Mouse (Mus musculus) CD4-positive, CD25-positive, alpha-beta regulatory T cell, adult 4 months (primary cell): ENCODE results near the gene Prickle1. TPM values are rescaled to one million over a fixed set of nuclear protein-coding genes. Genes with fewer than 3 reads are reported as not detected.

Source experiments
- ATAC-seq: one replicate; pipeline ENCODE4 v1.8.0; 2017
- polyA plus RNA-seq, 2 experiments: library from polyadenylated mRNA; unstranded; fragments of 100-300 nt; shearing (Covaris generic); gene quantifications; one replicate each; pipeline ENCODE4 v1.2.1; 2017

The Prickle1 gene
- polyA plus RNA-seq, 2 experiments from 2014 or later = 1.5 TPM

DNA sequence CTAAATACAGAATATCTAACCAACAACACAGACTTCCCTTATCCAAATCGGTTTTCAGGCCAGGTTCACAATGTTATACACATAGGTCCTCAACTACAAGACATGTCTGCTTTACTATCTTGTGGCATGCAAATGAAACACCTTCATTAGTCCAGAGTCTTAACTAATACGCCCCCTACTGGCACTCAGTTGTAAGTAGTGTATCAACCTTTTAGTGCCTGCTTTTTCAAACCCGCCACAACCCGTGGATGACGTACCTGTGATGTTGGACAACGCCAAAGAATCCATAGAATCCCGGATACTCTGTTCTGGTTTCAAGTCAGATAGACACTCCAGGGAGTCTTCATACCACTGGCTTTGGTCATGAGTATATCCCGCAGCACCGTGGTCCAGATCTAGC lies 93.0 kb downstream of the Prickle1 start:
- no peak for ATAC-seq

DNA sequence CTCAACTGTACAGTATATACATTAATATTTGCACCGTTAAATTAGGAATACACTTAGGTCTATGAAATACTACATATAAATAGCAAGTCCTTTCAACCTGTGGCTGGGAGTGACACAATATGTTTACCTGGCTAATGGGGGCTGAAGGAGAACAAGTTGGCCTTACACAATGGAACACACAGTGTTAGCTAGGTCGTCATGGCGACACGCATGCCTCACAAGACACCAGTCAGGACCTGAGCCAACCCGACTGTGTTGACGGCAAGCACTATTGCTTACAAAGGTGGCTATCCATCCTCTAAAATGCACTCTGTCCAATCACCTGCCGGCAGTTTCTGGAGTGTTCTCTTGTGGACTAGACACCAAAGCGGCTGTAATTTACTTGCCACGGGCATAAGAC lies 95.8 kb downstream of the Prickle1 start:
- no peak for ATAC-seq

DNA sequence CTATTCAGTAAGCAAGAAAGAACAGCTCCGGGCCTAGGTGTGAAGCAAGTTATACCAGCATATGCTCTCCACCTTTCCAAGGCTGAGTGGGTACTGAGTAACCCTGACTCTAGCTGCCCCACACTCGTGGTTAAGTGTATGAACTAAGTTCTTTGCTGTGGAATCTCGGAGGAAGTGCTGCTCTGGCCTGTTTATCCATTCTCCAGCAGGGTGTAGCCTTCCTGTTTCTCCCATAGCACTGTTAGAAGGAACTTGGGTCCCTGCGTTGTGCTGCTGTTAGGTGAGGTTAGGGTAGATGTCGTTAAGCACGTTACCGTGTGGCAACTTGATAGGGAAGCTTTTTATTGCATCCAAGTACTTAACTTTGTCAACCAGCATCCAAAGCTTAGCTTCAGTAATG lies 101.0 kb downstream of the Prickle1 start:
- ATAC-seq = no peak

DNA sequence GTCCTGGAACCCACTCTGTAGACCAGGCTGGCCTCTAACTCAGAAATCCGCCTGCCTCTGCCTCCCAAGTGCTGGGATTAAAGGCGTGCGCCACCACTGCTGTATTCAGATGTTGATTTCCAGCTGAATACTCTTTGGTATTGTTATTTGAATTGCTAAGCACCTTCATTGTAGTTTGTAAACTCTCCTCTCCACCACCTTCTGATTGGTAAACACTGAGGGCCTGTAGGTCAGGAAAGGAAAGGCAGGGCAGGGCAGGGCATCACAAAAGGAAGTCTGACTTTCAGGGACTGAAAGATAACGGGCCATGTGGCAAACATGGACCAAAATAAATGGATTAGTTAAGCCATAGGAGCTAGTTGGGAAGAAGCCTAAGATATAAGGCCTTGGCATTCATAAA lies 106.1 kb downstream of the Prickle1 start:
- no peak for ATAC-seq

DNA sequence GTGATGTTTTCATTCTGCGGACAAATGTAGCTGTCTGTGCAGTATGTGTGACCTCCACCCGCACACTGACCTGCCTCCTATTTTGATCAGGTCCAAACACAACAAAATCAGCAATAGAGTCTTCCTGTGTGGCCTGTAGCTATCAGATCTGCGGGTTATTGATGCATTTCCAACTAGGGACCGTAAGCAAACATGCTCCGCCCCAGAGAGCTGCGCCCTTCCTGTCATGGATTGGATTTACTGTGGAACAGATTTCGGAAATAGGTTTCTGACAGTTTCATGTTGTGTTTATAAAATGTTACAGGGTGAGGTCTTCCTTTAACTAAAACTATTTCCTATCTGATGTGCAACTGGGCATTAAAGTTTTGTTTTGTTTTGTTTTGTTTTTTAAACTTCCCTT lies 109.6 kb downstream of the Prickle1 start:
- no peak for ATAC-seq

DNA sequence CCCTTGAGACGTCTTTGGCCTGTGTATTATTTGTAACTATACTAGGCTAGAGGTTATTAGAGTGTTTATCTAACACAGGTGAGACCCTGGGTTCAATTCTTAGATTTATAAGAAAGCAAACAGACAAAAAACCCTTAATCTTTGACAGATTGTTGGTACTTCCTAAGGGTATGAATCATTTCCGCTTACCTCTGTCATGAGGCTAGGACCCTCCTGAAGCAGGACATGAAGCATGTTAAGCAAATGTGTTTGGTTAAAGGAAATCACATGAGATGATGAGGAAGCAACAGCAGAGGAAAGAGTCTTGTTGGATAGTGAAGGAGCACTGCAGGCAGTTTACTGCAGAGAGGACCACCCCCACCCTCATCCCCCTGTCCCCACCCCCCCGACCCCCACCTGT lies 110.4 kb downstream of the Prickle1 start:
- ATAC-seq = no peak

DNA sequence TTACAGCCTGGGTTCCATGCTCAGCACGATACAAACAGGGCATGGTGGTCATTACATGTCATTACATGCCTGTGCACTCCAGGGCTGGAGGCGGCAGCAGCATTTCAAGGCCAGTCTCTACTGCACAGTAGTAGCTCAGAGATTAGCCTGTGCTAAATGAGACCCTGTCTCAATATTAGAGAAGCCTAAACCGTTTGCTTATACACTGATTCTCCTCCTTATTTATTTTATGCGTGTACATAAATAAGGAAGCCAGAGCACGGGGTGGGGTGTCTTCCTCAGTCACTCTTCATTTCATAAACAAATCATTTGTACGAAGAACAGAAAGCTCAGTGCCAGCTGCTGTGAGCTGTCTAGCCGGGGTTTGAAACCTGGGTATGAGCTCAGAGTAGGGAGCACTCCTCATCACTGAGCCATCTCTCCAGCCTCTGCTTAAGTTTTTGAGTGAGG lies 111.4 kb downstream of the Prickle1 start:
- peak; percentile 37 for ATAC-seq

DNA sequence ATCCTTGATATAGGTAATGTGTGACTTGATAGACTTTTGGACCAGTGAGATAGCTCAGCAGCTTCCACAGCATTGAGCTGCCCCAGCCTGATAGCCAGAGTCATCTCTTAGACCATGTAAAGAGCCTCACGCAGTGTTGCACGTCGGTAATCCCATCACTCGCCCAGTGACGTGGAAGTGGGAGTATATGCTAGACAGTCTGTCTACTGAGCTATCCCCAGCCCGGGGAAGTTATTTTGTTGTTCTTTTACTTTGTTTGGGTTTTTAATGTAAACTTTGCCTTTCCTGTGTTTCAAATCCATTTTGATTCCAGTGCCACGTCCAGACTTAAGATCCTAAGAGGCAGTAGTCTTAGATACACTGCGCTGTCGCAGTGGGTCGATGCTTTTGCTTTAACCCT lies 114.6 kb downstream of the Prickle1 start:
- no peak for ATAC-seq

DNA sequence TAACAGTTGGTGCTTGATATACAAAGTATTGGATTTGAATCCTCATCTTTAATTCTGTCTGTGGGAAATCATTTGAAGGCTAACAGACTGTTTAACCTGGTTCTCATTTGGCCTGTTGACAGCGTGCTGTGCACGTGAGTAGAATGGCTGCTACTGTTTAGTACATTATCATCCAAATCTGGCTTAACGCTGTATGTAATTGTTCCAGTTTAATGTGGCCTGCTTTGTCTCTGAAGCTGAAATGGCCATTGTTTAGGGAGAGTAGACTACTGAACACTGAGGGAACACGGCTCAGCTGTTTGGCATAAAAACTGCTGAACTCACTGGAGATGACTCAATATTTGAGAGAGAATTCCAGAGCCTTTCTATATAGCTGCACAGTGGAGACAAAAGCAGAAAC lies 116.2 kb downstream of the Prickle1 start:
- ATAC-seq = no peak

DNA sequence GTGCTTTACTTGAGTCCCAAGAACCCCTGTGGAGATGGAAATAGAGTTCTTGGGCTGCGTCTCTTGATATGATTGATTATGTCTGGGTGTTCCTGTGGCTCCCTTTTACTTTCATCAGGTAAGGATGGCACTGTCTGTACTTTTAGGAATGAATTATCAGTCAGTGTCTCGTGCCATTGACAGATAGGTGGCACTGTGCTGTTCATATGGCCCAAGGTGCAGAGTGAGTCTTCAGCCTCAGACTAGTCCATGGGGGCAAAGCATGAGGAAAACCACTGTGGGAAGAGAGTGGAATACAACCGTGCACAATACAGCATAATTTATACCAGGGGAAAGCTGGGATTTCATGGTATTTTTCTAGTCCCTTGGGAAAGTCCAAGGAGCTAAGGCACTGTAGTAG lies 117.0 kb downstream of the Prickle1 start:
- no peak for ATAC-seq

DNA sequence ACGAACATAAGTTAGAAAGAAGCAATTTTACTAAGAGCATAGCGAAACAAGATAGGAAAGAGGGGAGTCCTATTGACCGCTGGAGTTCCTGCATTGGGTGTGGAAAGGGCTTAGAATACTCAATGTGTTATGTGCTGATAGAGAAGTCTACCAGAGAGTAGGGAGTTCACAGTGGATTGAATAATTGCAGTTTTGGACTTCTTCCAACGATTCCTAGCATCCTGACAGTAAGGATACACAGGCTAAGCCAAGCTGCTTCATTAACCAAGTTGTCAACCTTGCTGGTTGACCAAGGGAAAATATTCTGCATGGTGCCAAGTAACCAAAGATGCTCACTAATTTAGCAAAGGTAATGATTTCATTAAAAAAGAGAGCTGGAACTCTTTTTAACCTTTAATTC lies 118.0 kb downstream of the Prickle1 start:
- ATAC-seq = no peak

DNA sequence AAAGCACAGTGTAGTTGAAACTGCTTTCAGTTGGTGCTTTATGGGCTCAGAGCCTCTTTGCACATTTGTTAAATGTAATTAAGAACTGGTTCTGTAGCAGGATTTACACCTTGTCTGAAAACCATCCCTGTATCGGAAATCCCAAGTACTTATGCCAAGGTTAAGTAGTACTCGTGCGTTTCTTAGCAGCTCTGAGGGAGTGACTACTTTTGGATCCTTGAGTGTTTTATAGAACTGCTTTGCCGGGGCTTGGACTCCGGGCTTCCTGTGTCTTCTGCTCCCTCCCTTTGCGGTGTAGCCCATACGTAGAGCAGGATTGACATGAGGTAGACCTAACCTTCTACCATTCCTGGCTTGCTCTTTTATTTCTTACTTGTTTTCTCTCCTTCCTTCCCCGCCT lies 120.0 kb downstream of the Prickle1 start:
- ATAC-seq = no peak

DNA sequence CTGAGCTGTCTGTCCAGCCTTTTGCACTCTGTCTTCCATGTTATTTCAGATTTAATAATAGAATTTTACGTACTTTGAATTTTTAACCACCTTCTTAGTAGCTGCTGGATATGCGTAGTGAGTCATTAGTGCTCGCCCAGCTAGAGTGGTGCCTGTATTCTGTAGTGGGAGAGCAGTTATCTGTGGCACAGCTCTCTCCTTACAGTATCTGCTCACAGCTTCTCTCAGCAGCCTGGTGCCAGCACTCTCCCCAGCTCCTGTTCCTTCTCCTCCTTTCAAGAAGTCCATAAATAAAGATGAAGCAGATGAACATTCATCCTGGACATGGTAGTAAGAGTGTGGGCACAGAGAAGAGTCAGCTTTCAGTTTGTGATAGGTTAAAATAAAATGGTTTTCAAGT lies 121.4 kb downstream of the Prickle1 start:
- ATAC-seq = no peak

DNA sequence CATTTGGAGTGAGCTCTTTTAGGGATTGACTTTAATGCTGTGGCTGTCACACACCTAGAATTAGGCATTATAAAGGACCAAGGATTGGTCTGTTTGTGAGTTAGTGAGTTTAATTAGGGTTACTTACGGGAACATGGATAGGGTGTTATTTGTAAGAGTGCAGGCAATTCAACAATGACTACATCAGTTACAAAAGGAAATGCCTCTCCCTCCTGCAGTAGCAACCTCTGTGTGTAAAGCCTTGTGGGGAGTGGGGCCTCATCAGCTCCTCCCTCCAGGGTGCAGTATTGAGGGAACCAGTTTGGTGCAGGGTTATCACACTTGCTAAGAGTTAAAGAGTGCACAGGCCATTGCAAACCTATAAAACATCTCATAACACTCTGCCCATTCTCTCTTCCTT lies 123.6 kb downstream of the Prickle1 start:
- ATAC-seq = no peak

DNA sequence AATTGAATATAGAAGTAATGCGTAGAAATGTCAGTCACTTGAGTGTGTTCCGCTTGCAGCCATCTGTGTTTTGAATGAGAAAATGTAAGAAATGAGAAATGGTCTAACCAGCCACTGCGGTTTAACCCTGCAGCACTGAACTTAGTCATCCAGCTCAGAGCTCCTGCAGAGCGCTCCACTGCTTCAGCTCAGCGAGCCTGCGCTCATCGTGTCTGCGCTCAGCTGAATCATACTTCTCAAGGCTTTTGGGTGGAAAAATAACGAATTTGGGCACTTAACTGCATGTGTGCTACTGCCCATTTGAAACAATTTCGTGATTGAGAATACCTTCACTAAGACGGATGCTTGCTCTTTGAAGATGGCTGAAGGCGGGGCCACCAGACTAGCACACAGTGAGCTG lies 124.0 kb downstream of the Prickle1 start:
- ATAC-seq = no peak

DNA sequence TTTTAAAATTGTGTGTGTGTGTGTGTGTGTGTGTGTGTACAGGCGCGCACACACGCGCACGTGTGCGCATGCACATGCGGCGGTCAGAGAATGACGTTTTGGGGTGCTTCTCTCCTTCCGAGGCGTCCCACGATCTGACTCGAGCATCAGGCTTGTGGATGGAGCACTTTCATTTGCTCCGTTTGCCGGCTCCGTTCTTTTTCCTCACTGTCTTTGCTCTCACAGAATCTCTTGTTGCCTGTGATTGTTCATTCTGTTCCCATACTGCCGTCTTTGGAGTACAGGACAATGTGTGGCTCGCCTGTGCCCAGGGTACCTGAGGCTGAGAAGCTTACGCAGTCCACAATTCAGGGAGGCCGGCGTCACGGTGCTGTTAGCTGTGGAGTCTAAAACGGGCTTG lies 134.6 kb downstream of the Prickle1 start:
- no peak for ATAC-seq

DNA sequence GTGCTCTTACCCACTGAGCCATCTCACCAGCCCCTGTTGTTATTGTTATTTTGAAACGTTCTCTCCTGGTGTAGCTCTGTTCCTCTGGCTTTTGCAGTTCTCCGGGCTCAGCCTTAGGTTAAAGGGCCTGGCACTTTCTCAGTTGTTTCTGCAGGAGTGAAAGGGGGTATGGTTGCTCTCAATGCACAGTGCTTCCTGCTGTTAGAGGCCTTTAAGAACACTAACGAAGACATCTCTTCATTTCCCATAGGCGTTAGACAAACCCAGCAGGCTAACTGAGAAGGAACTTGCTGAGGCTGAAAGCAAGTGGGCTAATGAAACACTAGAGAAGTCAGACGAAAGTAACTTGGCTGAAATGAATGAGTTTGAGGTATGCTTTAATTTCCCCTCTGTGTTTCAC lies 136.3 kb downstream of the Prickle1 start:
- ATAC-seq = no peak

DNA sequence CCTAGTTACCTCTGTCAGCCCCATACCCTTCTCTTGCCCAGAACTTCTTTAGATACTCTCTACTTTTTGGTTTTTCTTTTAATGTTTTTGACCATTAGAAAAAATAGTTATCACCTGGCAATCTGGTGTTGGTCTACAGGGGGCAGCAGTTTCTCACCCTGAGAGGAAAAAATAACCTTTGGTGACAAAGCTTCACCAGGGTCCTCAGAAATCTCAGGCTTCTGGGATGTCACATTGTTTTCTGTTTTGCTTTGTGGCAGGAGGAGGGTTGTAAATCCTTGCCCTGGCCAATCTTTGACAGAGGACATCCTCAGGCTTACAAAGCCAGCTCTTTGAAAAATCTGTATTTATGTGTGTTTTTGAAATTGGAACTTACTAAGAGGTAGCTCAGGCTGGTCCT lies 139.7 kb downstream of the Prickle1 start:
- no peak for ATAC-seq

DNA sequence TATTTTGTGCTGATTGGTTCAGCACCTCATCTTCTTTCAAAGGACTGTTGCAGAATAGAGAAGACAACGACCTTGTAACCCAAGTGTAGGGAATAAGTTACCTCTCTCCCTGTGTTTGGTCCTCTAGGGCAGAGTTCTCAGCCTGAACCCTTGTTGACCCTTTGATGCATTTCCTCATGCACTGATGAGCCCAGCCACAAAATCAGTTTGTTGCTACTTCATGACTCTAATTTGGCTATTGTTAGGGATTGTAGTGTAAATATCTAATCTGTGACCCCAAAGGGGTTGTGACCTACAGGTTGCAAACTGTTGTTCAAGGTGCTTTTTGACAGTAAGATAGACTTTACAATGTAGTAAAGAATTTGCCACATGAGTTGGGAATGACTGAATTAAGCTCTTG lies 142.4 kb downstream of the Prickle1 start:
- ATAC-seq = no peak

Other genes starting within 250 kb of the Prickle1 start
- 100 to 1,000 TPM in 1 of 2 experiments, 10 to 100 TPM in 1; 68.5 to 104 TPM for gene Zcrb1, start 197.6 kb downstream of the Prickle1 start, polyA plus RNA-seq
- gene Pphln1, start 197.5 kb downstream of the Prickle1 start, polyA plus RNA-seq = 10 to 100 TPM; 27.0 to 43.3 TPM